Mouse (Mus musculus) adrenal gland, adult 18-20 months (tissue): Measurements from ENCODE around the gene Mbnl3. TPM values are rescaled to one million over a fixed set of nuclear protein-coding genes. Genes with fewer than 3 reads are reported as not detected.

Experiments used
- DNase-seq, 2 experiments: peaks; one replicate each; pipeline ENCODE4 v3.0.0; 2021 to 2022; ENCODE audit warnings: low spot score in 2 of 2
- long read RNA-seq, 2 experiments: library from polyadenylated mRNA; stranded (forward); transcript quantifications; one replicate each; pipeline ENCODE4 v2.0.0; 2021
- total RNA-seq, 2 experiments: library from RNA; stranded (reverse); gene quantifications; 1 replicate in 1 of 2; 2 replicates in 1 of 2; pipeline ENCODE4 v1.2.3; 2021

The Mbnl3 gene
- total RNA-seq, result 1 to 10 TPM; 4.4 to 7.6 TPM
- long read RNA-seq, experiment 1, partial matches to known transcripts, result 0 of 1 reads
- long read RNA-seq, experiment 1, other reads (novel, unspliced or antisense), result 1 of 1 reads
- long read RNA-seq, experiment 2, partial matches to known transcripts, result 0 of 3 reads
- long read RNA-seq, experiment 2, other reads (novel, unspliced or antisense), result 3 of 3 reads

GRCm38 (mm10) chrX:51206432-51206831 is at the start of gene Mbnl3:
Mbnl3 (minus strand) TSS chrX:51206532.
- no peak for DNase-seq

- DNase-seq, result peak; percentile 24
Measured at GRCm38 (mm10) chrX:51205548-51206324, 596 bp downstream of the Mbnl3 start.

DNA sequence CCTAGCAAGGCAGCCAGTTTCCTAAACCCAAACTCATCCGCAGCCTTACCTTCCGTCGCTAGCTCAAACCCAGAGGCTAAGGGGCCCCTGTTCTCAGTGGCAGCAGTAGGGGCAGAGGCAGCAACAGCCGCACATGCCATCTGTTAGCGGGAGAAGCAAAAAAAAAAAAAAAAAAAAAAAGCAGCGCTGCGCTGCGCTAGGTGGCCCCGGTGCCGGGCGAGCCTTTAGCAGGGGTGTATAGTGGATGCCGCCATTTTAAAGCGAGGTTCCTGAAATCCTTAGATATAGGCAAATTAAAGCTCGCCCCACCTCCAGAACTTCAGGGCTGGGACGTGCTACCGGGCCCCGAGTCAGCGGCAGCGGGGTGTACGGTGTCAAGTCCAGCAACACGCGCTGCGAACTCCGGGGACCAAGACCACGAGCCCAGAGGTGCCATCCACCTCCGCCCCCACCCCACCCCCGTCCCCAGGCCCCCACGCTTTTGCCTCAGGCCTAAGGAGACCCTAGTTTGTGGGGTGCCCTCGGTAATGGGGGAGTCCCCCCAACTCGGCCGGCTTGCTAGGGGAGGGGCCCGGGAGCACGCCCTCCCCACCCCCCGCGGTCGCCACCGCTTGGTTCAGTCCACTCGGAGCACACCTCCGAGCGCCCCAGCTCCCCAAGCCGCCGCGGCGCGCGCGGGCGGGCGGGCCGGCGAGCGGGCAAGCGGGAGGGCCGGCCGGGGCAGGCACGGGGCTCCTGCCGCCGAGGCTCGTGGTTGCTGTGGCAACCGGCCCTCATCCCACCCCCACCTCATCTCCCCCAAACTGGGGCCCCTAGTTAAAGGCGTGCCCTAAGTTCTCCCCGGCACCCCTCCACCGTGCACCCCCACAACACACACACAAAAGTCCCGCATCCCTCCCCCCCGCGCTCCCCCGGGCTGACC is 1.4 kb downstream of the Mbnl3 start:
- DNase-seq, result peak; percentile 26 to 53

DNA sequence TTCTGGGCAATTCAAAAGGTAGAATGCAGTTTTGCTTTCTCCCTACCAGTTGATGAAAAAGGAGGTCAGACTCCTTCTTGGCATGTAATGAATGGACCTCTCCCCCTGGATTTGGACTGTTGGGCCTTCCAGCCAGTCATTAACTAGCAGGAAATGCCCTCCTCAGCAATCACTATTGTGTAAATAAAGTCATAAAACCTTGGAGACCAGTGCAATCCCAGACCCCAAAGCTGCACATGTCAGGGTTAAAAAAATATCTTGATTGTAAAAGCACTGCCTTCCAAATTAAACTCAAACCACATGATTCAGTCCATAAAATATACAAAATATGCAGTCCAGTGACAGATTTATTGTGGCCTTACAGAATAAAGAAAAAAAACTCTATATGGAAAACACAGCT is 9.3 kb downstream of the Mbnl3 start:
- DNase-seq, result no peak

DNA sequence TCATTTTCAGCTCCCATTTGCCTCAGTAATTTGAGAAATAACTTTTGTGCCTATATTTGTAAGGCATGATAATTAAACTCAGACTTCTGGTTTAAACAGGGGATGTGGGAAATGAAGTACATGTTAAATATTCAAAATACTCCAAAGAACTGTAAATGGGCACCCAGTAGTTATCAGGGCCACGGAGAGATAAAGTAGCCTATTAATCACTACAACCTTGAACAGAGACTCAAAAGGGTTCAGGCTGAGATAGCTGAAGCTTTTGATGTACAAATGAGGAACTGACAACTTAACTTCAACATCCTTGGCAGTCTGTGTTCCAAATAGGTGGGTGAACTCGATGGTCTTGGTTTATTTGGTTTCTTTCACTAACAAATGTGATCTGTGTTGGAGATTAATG is 34.4 kb downstream of the Mbnl3 start:
- DNase-seq, result no peak

DNA sequence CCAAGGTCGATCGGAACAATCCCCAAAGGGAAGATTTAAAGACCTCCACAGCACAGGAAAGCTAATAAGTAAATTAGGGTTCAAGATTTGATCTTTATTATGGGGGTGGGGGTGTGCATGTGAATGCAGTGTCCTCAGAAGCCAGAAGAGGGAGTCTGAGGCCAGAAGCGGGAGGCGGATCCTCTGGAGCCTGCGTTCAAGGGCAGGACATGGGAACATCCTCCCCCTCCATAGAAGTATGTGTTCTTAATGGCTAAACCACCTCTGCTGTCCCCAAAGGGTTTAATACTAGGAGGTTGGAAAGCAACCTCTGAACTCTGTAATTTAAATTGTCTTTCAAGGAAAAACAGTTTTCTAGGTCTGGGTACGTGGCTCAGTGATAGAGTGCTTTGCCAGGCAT is 34.9 kb downstream of the Mbnl3 start:
- peak; percentile 5 to 14 for DNase-seq

DNA sequence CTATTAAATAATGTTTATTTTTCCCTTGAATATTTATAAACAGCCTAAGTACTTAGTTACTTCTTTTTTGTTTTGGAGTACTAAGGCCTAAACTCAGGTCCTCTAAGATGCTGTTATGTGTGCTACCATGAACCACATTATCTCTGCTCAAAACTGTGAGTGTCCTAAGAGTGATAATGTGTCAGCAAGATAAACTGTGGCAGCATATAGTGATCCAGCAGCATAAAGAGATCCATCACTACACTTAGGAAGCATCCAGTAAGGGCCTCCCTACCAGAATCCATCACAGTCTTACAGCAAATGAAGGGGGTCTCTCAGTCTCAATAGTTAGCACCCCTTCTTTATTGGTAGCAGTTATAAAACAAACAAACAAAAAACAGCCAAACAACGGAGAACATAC is 35.9 kb downstream of the Mbnl3 start:
- DNase-seq, result no peak

DNA sequence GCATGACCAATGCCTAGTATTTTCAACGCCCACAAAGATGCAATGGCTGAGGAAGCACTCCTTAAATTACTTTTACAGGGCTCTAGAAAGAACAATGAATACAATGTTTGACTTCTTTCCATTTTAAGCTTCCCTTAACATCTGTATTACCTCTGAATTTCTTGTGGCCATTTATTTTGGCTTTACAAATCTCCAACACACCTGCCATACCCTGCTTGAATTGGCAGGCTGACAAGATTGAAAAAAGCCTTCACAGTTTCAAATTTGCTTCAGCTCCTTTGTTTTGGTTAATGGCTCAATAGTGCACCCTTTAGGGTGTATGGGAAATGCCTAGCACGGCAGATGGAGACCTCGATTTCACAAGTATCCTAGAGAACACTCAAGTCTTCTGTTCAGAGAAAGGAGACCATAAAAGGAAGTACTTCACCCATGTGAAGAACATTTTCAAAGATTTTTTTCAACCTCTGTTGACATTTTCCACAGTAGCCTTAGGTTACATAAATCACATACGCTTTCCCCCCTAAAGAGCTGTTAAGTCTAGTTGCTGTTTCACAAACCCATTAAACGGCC is 36.8 kb downstream of the Mbnl3 start:
- no peak for DNase-seq

DNA sequence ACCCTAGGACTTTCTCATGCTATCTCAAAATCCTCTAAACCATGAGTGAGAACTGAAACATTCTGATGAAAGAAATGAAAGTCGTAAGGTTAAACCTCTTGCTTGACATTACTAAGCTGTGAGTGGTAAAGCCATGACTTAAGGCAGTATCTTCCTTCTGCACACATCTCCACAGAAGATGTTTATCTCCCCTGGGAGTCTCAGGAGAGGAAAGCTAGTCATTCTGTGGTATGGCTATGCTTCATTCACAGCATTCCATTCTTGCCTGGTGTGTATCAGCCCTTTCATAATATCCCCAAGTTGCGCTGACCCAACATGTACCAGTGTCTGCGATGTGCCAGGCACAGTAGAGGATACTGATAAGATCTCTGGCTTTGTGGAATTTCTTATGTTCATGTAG is 38.4 kb downstream of the Mbnl3 start:
- no peak for DNase-seq

- DNase-seq, result no peak
Measured at GRCm38 (mm10) chrX:51164766-51165165, 41.6 kb downstream of the Mbnl3 start.

DNA sequence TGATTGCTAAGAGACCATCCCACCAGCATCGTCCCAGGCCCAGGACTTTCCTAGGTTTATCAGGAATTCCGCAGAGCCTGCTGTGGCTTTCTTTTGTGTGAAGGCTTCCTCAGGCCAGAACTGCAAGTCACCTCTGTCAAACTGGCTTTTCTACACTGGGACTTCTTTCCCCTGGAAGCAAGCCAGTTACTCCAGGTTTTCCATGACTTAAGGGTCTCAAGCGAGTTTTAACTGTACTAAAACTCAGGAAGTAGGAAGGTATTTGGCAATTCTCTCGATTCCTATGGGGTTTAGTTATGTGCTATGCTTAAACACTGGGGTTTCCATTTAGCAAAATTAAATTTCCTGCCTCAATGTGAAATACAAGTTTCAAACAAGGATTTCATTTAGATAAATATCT is 57.9 kb downstream of the Mbnl3 start:
- DNase-seq, result no peak

DNA sequence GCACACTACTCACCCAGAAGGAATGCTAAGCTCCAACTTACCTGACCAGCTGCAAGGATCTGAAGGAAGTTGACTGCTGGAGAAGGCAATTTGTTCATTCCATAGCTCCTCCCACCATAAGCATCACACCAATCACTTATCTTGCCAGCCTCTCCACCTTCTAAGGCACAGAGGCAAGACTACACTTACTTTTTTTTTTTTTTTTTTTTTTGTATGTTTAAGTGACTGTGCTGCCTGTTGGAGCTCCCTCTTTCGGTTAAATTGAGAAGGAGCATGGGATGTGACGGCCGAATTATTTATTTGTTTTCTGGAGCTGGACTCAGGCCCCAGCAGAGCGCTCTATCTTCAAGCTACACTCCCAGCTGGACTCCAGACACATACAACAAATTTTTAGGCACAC is 60.0 kb downstream of the Mbnl3 start:
- no peak for DNase-seq

DNA sequence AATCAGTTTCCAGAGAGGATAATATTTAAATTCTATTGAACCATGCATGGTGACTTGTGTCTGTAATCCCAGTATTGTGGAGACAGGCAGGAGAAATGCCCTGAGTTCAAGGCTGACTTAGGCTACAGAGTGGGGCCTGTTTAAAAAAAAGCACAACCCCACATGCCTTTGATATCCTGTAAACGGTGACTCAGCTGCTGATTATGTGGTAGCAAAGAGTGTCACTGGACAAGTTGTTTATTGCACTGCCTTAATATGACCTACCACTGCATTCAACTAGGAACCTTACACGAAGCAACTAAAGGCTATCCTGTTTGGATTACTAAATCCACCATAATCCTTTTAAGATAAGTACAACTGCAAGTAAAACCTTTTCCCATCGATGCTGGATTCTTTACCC is 66.3 kb downstream of the Mbnl3 start:
- no peak for DNase-seq

DNA sequence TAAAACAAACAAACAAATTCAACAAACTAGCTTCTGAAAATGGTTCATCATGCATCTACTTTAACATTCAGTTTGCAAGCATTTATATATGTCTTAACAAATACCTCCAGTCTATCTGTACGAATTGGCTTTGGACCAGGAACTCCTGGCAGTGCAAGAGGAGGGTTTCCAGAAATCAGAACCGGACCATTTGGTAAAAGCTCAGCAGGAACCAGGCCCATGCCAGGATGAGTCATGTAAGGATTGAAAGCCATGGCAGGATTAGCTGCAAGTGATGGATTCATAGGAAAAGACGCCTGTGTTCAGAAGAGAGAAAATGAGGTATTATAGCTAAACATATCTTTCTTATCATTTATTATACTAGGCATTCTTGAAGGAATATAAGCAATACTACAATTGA is 75.0 kb downstream of the Mbnl3 start:
- no peak for DNase-seq

- DNase-seq, result no peak
Measured at GRCm38 (mm10) chrX:51102748-51103147, 103.6 kb downstream of the Mbnl3 start.

DNA sequence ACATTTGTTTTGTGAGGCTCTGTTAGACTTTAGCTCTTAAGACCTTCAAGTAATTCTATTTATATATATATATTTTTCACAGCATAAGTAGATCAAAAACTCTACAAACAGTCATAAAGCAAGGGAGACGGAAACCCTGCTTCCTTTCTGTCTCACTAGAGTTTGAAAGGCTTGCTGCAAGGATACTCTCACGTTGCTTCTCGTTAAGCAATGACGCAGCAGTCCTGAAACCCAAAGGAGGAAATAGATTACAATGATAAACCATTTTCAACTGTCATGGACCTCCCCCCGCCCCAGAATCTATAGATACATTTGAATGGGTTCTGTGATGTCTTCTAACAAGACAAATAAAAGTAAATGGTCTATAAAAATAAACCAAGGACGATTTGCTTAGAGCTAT is 121.4 kb downstream of the Mbnl3 start:
- DNase-seq, result no peak

GRCm38 (mm10) chrX:51084211-51084610 is 122.1 kb downstream of the Mbnl3 start:
- no peak for DNase-seq

DNA sequence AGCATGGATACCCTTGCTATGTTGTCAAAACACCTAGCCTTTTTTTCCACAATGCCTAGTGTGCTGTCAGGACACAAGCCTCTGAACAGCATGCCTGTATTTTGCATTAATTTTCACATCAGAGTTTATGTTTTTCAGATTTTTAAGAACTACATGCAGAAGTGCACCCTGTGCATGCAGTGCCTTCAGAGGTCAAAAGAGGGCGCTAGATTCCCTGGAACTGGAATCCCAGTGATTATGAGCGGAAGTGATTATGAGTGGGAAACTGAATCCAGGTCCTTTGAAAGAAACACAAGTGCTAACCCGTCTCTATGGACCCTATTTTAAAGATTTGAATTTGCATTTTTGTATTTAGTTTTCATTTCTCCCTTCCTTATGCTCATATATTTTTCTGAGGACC is 129.6 kb downstream of the Mbnl3 start:
- DNase-seq, result peak in 1 of 2 experiments; percentile 18
